Mouse (Mus musculus) gastrocnemius, postnatal 10 days (tissue): ENCODE measurements around the gene Ces2f. TPM values are rescaled to one million over a fixed set of nuclear protein-coding genes. Genes with fewer than 3 reads are reported as not detected.
"Not testable (repeated sequence)": the region's sequence is repeated elsewhere in the genome, so short reads cannot be mapped to it uniquely, and the experiment has no call there.

Experiments used
- DNase-seq: peaks from one replicate; pipeline ENCODE4 v3.0.0; 2021; ENCODE audit warnings: mixed read lengths
- long read RNA-seq, 2 experiments: library from polyadenylated mRNA; stranded (forward); transcript quantifications; one replicate each; pipeline ENCODE4 v2.0.0; 2021
- total RNA-seq, 2 experiments: library from RNA; stranded (reverse); gene quantifications; 2 replicates each; pipeline ENCODE4 v1.2.3; 2021

Ces2f gene
- not detected for total RNA-seq
- long read RNA-seq, experiment 1, result 0 reads
- long read RNA-seq, experiment 2, result 0 reads

DNA sequence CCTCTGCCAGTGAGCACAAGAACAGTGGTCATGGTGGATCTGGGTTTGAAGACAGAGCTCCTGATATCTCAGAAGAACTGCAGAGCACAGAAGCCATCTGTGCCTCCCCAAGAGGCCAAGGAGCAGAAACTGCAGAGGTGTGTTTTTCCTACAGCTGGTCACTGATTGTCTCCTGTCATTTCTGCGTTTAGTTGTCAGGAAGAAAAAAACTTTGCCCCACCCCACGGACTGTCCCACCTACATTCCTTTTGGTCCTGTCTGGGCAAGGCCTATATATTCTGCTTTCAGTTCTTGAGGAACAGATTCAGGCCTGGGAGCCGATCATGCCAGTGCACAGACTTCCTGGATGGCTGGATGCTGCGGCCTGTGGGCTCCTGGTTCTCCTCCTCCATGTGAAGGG is at the start of gene Ces2f:
Gene Ces2f, plus strand, starts transcription at position 301 of the 400 bp plus-strand sequence.
- DNase-seq, result no peak

DNA sequence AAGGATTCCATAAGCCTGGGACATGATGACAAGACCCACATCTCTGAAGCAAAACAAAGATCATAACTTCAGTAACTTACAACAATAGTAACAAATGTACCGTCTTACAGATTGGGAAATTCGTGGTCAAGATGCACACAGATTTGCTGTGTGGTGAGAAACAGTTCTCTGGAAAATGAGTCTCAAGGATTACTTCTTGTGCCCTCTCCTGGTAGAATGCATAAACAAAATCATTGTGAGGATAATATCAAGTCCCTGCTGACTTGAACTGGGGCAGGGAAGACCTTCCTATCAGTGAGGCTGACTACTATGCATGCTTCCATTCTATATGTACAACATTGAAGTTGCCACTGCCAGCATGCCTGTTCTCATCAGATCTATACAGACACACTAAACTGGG is 45.4 kb upstream of the Ces2f start:
- no peak for DNase-seq

DNA sequence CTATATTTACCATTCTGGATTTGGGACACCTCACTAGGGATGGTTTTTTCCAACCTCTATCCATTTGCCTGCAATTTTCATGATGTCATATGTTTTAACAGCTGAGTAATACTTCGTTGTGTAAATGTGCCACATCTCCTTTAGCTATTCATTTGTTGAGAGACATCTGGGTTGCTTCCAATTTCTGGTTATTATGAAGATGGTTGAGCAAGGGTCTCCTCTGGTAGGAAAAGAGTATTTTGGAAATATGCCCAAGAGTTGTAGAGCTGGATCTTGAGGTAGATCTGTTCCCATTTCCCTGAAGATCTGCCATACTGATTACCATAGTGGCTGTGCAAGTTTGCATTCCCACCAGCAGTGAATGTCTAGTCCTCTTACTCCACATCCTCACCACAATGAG is 40.0 kb upstream of the Ces2f start:
- no peak for DNase-seq

DNA sequence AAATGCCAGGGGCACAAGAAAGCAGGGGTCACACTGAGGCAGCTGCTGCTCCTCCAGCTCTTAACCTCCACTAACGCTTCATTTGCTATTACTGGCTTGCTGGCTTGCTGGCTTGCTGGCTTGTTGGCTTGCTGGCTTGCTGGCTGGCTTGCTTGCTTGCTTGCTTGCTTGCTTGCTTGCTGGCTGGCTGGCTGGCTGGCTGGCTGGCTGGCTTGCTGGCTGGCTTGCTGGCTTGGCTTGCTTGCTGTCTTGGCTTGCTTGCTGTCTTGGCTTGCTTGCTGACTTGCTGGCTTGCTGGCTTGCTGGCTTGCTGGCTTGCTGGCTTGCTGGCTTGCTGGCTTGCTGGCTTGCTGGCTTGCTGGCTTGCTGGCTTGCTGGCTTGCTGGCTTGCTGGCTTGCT is 38.1 kb upstream of the Ces2f start:
- DNase-seq, result peak; percentile 72

DNA sequence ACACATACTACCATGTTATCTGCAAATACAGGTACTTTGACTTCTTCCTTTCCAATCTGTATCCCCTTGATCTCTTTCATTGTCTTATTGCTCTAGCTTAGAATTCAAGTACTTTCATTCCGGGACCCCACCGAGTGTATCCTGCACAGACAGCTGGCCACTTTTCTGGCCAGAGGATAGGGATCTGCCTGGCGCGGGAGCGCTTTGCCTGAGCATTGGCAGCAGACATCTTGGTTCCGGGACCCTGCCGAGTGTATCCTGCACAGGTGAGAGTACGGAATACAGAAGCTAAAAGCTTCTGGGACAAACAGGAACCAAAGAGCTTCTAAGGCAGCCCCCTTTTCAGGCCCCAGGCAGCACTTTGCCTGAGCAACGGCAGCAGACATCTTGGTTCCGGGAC is 37.5 kb upstream of the Ces2f start:
- DNase-seq, result not testable (repeated sequence)

GRCm38 (mm10) chr8:104925972-104926596 is 21.1 kb upstream of the Ces2f start, which contains the start of gene Ces2e:
Gene Ces2e, plus strand, starts transcription at chr8:104926260.
- no peak for DNase-seq

- DNase-seq, result no peak
These were observed 19.9 kb upstream of the Ces2f start for GRCm38 (mm10) chr8:104927301-104927700.

- DNase-seq, result no peak
These were observed 2.5 kb upstream of the Ces2f start for GRCm38 (mm10) chr8:104944665-104945064.

DNA sequence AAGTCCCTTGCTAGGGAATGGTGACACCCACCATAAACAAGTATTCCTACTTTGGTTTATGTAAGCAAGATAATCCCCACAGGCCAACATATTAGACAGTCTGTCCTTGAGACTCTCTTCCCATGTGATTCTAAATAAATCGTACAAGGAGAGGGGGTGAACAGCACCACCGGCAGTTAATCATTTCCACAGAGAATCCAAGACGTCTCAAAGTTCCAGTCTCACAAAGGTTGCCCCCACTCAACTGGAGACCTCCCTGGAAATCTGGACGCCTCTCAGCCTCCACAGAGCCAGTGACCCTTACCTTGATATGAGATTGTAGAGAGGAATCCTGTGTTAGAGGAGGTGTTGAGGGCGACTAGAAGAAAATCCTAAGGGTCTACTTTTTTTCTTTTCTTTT is 1.9 kb downstream of the Ces2f start:
- DNase-seq, result no peak

GRCm38 (mm10) chr8:104961537-104961961 is 14.4 kb downstream of the Ces2f start, which contains the start of gene Ces2g:
Gene Ces2g, plus strand, starts transcription at chr8:104961718.
- DNase-seq, result no peak

DNA sequence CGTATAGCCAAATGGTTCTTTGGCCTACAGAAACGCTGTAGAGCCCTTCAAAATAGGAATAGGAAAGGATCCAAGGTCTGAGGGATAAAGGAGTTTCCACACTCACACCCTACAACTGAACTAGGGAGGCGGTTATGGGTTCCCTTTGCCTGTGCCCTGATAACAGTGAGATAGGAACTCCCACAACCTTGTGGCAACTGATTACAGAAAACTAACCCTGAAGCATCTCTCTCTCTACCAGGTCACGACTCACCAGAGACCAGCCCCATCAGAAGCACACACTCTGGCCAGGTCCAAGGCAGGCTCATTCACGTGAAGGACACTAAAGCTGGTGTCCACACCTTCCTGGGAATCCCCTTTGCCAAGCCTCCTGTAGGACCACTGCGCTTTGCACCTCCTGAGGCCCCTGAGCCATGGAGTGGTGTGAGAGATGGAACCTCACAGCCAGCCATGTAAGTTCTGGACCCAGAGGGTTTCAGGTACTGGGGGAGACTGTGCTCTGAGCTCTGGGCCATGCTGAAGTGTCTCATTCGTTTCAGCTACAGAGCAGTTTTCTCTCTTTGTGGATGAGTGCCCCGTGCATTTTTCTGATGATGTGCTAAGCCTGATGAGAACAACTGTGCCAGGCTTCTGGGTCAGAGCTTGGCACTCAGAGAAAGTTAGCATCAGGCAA is 15.2 kb downstream of the Ces2f start:
- no peak for DNase-seq

- no peak for DNase-seq
These were observed 16.3 kb downstream of the Ces2f start for GRCm38 (mm10) chr8:104963375-104963894.

GRCm38 (mm10) chr8:104984126-104984525 is 37.0 kb downstream of the Ces2f start:
- DNase-seq, result no peak

GRCm38 (mm10) chr8:104984942-104985341 is 37.8 kb downstream of the Ces2f start:
- DNase-seq, result no peak

- DNase-seq, result no peak
These were observed 51.0 kb downstream of the Ces2f start for GRCm38 (mm10) chr8:104998191-104998590.

DNA sequence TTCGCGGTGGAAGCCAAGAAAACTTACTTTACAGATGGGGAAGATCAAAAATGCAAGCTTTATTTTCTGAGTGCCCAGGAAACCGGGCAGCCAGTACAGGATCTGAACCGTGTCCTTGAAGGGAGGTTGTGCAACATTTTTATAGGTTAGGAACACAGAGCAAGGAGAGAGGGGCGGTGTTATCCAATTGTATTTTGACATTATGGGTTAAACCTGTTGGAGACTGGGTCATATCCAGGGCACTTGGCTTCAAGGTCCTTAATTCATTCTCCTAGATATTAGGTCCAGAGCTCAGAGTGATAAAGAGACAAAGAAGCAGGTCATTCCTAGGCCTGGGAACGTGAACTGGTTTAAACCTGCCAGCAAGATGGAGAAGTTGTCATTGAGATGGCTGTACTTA is 52.0 kb downstream of the Ces2f start:
- no peak for DNase-seq

- DNase-seq, result no peak
These were observed 53.4 kb downstream of the Ces2f start, which contains the start of gene Ces2h for GRCm38 (mm10) chr8:105000586-105000985. Gene Ces2h, plus strand, starts transcription at chr8:105000853.

Other genes starting within 250 kb of the Ces2f start
- not detected for gene Ces2a, start 213.4 kb upstream of the Ces2f start, total RNA-seq
- gene Ces2b, start 115.8 kb upstream of the Ces2f start, total RNA-seq, result under 1 TPM; 0.18 to 0.19 TPM
- under 1 TPM; 0.28 to 0.41 TPM for gene Ces2c, start 100.3 kb upstream of the Ces2f start, total RNA-seq
- gene Ces2e, start 21.1 kb upstream of the Ces2f start, total RNA-seq, result not detected
- gene Ces2g, start 14.4 kb downstream of the Ces2f start, total RNA-seq, result 1 to 10 TPM in 1 of 2 experiments, under 1 TPM in 1; 0.66 to 1.5 TPM
- not detected for gene Ces2h, start 53.5 kb downstream of the Ces2f start, total RNA-seq
- gene Ces3a, start 101.2 kb downstream of the Ces2f start, total RNA-seq, result not detected
- gene Ces3b, start 136.4 kb downstream of the Ces2f start, total RNA-seq, result not detected
- not detected for gene Ces4a, start 184.4 kb downstream of the Ces2f start, total RNA-seq
- 10 to 100 TPM; 39.8 to 46.9 TPM for gene Cbfb, start 223.3 kb downstream of the Ces2f start, total RNA-seq